Mouse (Mus musculus): ENCODE measurements at regions not wholly inside any gene's neighbourhood (a gene's known extent, or its start where the extent isn't known, plus 50 kb on each side); places are given as distances from the start of the nearest gene placed in this dataset.
"Not testable (repeated sequence)": the region's sequence is repeated elsewhere in the genome, so short reads cannot be mapped to it uniquely, and the experiment has no call there.

GRCm38 (mm10) chr5:6590058-6590457 lies 713.9 kb upstream of the Tex47 start:
- DNase-seq (ENCODE audit: low spot score in 2 of 2): peak in 1 of 2 experiments; percentile 3

- not testable (repeated sequence) for DNase-seq (ENCODE audit: low spot score in 2 of 2)
Measured at GRCm38 (mm10) chr5:6611151-6611550, 692.8 kb upstream of the Tex47 start.

- no peak for DNase-seq (ENCODE audit: low spot score in 2 of 2)
Measured at GRCm38 (mm10) chr5:6644869-6645268, 659.0 kb upstream of the Tex47 start.

- not testable (repeated sequence) for DNase-seq (ENCODE audit: low spot score in 2 of 2)
Measured at GRCm38 (mm10) chr5:6676211-6676610, 627.7 kb upstream of the Tex47 start.

GRCm38 (mm10) chr5:6709668-6710309 lies 594.1 kb upstream of the Tex47 start:
- DNase-seq (ENCODE audit: low spot score in 2 of 2): no peak

- no peak for DNase-seq (ENCODE audit: low spot score in 2 of 2)
Measured at GRCm38 (mm10) chr5:6716179-6716578, 587.7 kb upstream of the Tex47 start.

GRCm38 (mm10) chr5:6716630-6717029 lies 587.3 kb upstream of the Tex47 start:
- no peak for DNase-seq (ENCODE audit: low spot score in 2 of 2)
